Mouse (Mus musculus) C2C12 (cell line): ENCODE measurements at regions not wholly inside any gene's neighbourhood (a gene's known extent, or its start where the extent isn't known, plus 50 kb on each side); places are given as distances from the start of the nearest gene placed in this dataset.

ENCODE experiments used
- CEBPB ChIP-seq: IDR thresholded peaks from one replicate; pipeline ENCODE4 v1.6.1; 2011; ENCODE audit warnings: low read depth, mild to moderate bottlenecking, control low read depth, moderate library complexity
- CTCF ChIP-seq: IDR thresholded peaks from one replicate; pipeline ENCODE4 v1.5.1; 2011; ENCODE audit not compliant: control insufficient read depth, insufficient read depth, insufficient read length
- MYOG ChIP-seq: IDR thresholded peaks from one replicate; pipeline ENCODE4 v1.6.1; 2011; ENCODE audit not compliant: control insufficient read depth, insufficient read length; ENCODE audit errors: extremely low read depth
- USF1 ChIP-seq: IDR thresholded peaks from one replicate; pipeline ENCODE4 v1.6.1; 2011; ENCODE audit warnings: low read depth, mild to moderate bottlenecking, control low read depth, moderate library complexity

GRCm38 (mm10) chr13:30039791-30040190 lies 53.9 kb upstream of the E2f3 start:
- no peak for TF ChIP-seq CTCF
- no peak for TF ChIP-seq CEBPB
- TF ChIP-seq USF1: no peak
- TF ChIP-seq MYOG: no peak
